Mouse (Mus musculus) cerebellum, adult 9-11 months (tissue): ENCODE measurements at regions not wholly inside any gene's neighbourhood (a gene's known extent, or its start where the extent isn't known, plus 50 kb on each side); places are given as distances from the start of the nearest gene placed in this dataset.

ENCODE experiments used
- DNase-seq: peaks from one replicate; pipeline ENCODE4 v3.0.0; 2022

GRCm38 (mm10) chr12:77667151-77667874 lies 429.4 kb downstream of the Fut8 start:
- DNase-seq, result no peak

GRCm38 (mm10) chr12:77667875-77668204 lies 429.9 kb downstream of the Fut8 start:
- DNase-seq, result peak; percentile 71

GRCm38 (mm10) chr12:77670531-77670930 lies 432.6 kb downstream of the Fut8 start:
- no peak for DNase-seq

GRCm38 (mm10) chr12:77674352-77674751 lies 436.4 kb downstream of the Fut8 start:
- DNase-seq, result no peak

- DNase-seq, result no peak
Observed at GRCm38 (mm10) chr12:77674755-77675154, 436.8 kb downstream of the Fut8 start.

- DNase-seq, result no peak
Observed at GRCm38 (mm10) chr12:77678040-77678439, 440.1 kb downstream of the Fut8 start.

- DNase-seq, result no peak
Observed at GRCm38 (mm10) chr12:77694101-77694500, 456.2 kb downstream of the Fut8 start.

GRCm38 (mm10) chr12:77696039-77696631 lies 458.2 kb downstream of the Fut8 start:
- DNase-seq, result peak; percentile 52

GRCm38 (mm10) chr12:77696662-77697061 lies 458.7 kb downstream of the Fut8 start:
- DNase-seq, result no peak

- no peak for DNase-seq
Observed at GRCm38 (mm10) chr12:77698088-77698487, 460.2 kb downstream of the Fut8 start.

GRCm38 (mm10) chr12:77699896-77700605 lies 462.1 kb downstream of the Fut8 start:
- DNase-seq, result no peak

GRCm38 (mm10) chr12:77715506-77715905 lies 477.6 kb downstream of the Fut8 start:
- DNase-seq, result no peak

- no peak for DNase-seq
Observed at GRCm38 (mm10) chr12:77715979-77716378, 478.1 kb downstream of the Fut8 start.

GRCm38 (mm10) chr12:77727766-77728165 lies 466.3 kb upstream of the Gm6657 start:
- no peak for DNase-seq

GRCm38 (mm10) chr12:77739047-77739760 lies 454.8 kb upstream of the Gm6657 start:
- peak; percentile 29 for DNase-seq

GRCm38 (mm10) chr12:77742716-77743115 lies 451.3 kb upstream of the Gm6657 start:
- DNase-seq, result peak; percentile 6

- no peak for DNase-seq
Observed at GRCm38 (mm10) chr12:77749438-77750007, 444.5 kb upstream of the Gm6657 start.

- no peak for DNase-seq
Observed at GRCm38 (mm10) chr12:77752181-77752580, 441.9 kb upstream of the Gm6657 start.

GRCm38 (mm10) chr12:77756021-77756420 lies 438.0 kb upstream of the Gm6657 start:
- DNase-seq, result no peak

GRCm38 (mm10) chr12:77760976-77761375 lies 433.1 kb upstream of the Gm6657 start:
- DNase-seq, result no peak

GRCm38 (mm10) chr12:77776011-77776546 lies 418.0 kb upstream of the Gm6657 start:
- no peak for DNase-seq

- no peak for DNase-seq
Observed at GRCm38 (mm10) chr12:77776755-77777154, 417.3 kb upstream of the Gm6657 start.
